Mouse (Mus musculus): ENCODE measurements around the gene Gpr4. TPM values are rescaled to one million over a fixed set of nuclear protein-coding genes. Genes with fewer than 3 reads are reported as not detected.

Gene Gpr4
- polyA plus RNA-seq, 1 experiment, result 16.2 TPM

DNA sequence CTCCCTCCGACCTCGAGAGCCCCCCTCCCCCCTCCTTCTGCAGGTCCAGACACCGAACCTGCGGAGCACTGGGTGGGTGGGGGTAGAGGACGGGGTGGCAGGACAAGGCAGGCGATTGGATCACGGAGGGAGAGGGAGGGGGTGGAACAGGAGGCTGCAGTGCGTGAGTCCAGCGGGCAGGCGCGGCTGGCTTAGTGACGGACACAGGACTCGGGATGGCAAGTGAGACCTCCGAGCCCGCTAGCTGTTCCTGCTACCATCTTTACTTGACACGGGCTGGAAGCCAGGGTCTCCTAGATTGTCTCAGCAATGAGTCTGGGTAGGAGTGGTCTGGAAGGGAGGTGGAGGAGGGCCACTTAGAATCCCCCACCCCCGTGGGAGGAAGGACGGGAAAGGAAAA is 34.3 kb upstream of the Gpr4 start:
- TF ChIP-seq POLR2A (IDR thresholded peaks at IDR 0.05; ENCODE audit: control insufficient read depth, low read depth, low read length) (no peak), CTCF (IDR thresholded peaks at IDR 0.05; ENCODE audit: control insufficient read depth, insufficient read depth, insufficient replicate concordance, low read depth, low read length) (no peak)
- no peak overlapping the region for H3K27ac ChIP-seq (ENCODE audit: control insufficient read depth, insufficient read depth, low read depth, low read length)
- no peaks in the 10 kb centered on the region for H3K36me3 ChIP-seq (ENCODE audit: control insufficient read depth, insufficient read depth, low read length)
- peaks cover 42% of the 10 kb centered on the region for H3K4me1 ChIP-seq (ENCODE audit: control insufficient read depth, insufficient read depth, low read length)
- peaks cover 7% of the 10 kb centered on the region for H3K27me3 ChIP-seq (ENCODE audit: control insufficient read depth, insufficient read depth, low read length)
- H3K4me3 ChIP-seq (ENCODE audit: control insufficient read depth, low read depth, low read length), result peak overlapping the region; percentile 84

DNA sequence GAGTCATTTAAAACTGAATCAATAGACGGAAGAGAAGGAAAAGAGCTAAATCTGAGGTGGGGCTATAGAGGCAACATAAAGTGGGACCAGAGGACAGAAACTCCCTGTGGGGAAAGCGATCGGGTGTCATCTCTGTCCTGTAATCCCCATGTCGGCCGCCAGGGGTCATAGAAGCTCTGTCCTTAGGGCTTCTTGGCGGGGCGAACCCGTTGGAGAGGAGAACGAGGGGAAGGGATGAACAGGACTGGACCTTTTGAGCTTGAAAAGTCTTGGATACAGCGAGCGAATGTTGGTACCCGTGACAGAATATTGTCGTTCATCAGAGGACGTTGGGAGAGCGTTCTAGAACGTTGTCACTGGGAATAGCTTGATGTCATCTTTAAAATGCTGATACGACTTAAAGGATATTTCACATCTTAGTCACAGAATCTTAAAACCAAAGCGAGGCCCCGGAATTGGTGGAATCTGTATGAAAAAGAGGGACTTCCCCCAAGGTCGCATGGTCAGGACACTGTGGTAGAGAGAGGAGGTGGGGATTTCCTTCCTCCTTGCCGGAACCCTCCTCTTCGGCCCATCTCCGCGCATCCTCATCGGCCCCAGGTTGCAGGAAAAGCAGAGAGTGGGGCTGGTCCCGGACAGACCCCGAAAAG is 33.8 kb upstream of the Gpr4 start:
- Histone ChIP-seq H3K4me3 (ENCODE audit: control insufficient read depth, low read depth, low read length) (peak overlapping the region; percentile 84), H3K27ac (ENCODE audit: control insufficient read depth, insufficient read depth, low read depth, low read length) (no peak overlapping the region), H3K36me3 (ENCODE audit: control insufficient read depth, insufficient read depth, low read length) (no peaks in the 10 kb centered on the region), H3K4me1 (ENCODE audit: control insufficient read depth, insufficient read depth, low read length) (peaks cover 41% of the 10 kb centered on the region), H3K27me3 (ENCODE audit: control insufficient read depth, insufficient read depth, low read length) (peaks cover 7% of the 10 kb centered on the region)
- no peak for TF ChIP-seq POLR2A (IDR thresholded peaks at IDR 0.05; ENCODE audit: control insufficient read depth, low read depth, low read length)
- peak; percentile 76 for TF ChIP-seq CTCF (IDR thresholded peaks at IDR 0.05; ENCODE audit: control insufficient read depth, insufficient read depth, insufficient replicate concordance, low read depth, low read length)

DNA sequence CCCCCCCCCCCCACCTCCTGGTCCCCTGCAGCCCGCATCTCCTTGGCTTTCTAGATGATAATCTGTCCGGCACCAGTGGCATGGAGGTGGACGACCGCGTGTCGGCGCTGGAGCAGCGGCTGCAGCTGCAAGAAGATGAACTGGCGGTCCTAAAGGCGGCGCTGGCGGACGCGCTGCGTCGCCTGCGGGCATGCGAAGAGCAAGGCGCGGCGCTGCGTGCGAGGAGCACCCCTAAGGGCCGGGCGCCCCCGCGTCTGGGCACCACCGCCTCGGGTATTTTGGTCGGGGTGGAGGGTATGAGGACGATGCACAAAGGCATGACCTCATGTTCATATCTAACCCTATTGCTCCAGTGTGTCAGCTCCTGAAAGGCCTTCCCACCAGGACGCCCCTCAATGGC is 33.2 kb upstream of the Gpr4 start:
- peaks cover 41% of the 10 kb centered on the region for H3K4me1 ChIP-seq (ENCODE audit: control insufficient read depth, insufficient read depth, low read length)
- no peak for TF ChIP-seq POLR2A (IDR thresholded peaks at IDR 0.05; ENCODE audit: control insufficient read depth, low read depth, low read length)
- TF ChIP-seq CTCF (IDR thresholded peaks at IDR 0.05; ENCODE audit: control insufficient read depth, insufficient read depth, insufficient replicate concordance, low read depth, low read length), result peak; percentile 51; the same call in 1 of the 2 replicates
- H3K36me3 ChIP-seq (ENCODE audit: control insufficient read depth, insufficient read depth, low read length), result no peaks in the 10 kb centered on the region
- H3K27me3 ChIP-seq (ENCODE audit: control insufficient read depth, insufficient read depth, low read length), result peaks cover 7% of the 10 kb centered on the region
- no peak overlapping the region for H3K27ac ChIP-seq (ENCODE audit: control insufficient read depth, insufficient read depth, low read depth, low read length)
- H3K4me3 ChIP-seq (ENCODE audit: control insufficient read depth, low read depth, low read length), result peak overlapping the region; percentile 79

DNA sequence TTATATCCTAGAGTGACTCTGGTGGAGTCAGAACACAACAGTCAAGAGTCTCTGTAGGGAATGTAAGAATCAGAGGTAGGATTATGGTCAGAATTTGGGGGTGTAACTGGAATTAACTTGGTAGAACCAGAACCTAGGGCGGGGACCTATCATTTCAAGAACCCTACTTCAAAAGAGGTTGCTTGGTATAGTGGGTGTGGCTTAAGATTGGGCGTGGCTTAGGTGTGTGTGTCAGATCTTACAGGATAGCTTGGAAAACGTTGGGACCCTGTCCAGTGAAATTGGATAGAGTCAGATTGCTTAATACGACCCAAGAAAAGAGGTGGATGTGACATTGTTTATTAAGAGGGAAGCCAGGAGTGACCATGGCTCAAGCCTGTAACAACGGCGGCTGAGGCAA is 32.4 kb upstream of the Gpr4 start:
- Histone ChIP-seq H3K27me3 (ENCODE audit: control insufficient read depth, insufficient read depth, low read length) (peaks cover 7% of the 10 kb centered on the region), H3K36me3 (ENCODE audit: control insufficient read depth, insufficient read depth, low read length) (no peaks in the 10 kb centered on the region), H3K4me1 (ENCODE audit: control insufficient read depth, insufficient read depth, low read length) (peaks cover 41% of the 10 kb centered on the region), H3K27ac (ENCODE audit: control insufficient read depth, insufficient read depth, low read depth, low read length) (no peak overlapping the region), H3K4me3 (ENCODE audit: control insufficient read depth, low read depth, low read length) (peak overlapping the region; percentile 79)
- TF ChIP-seq POLR2A (IDR thresholded peaks at IDR 0.05; ENCODE audit: control insufficient read depth, low read depth, low read length) (no peak), CTCF (IDR thresholded peaks at IDR 0.05; ENCODE audit: control insufficient read depth, insufficient read depth, insufficient replicate concordance, low read depth, low read length) (no peak)

DNA sequence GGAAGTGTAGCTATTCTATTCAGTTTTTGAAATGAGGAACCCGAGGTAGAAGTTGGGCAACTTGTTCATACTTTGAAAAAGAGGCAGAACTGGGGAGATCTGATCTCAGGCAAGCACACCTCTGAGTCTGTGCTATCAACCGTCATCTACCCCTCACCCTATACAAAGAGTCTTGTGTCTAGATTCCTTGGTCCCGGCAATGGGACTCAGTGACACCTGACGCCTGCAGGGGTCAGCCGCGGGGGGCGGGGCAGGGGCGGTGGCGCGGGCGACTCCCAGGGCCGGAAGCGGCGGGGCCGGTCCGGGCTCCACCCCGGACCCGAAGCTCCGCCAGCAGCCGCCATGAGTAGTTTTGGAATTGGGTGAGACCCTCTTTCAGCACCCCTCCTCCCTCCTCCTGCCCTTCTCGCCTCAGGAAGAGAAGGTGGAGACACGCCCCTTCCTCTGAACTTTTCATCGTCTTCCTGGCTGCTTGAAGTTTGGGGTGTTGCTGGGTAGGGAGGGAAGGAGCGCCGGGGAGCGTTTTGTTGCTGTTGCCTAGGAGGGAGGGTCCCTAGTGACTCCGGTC is 31.4 kb upstream of the Gpr4 start:
- Histone ChIP-seq H3K4me3 (ENCODE audit: control insufficient read depth, low read depth, low read length) (peak overlapping the region; percentile 81), H3K27me3 (ENCODE audit: control insufficient read depth, insufficient read depth, low read length) (peaks cover 7% of the 10 kb centered on the region), H3K36me3 (ENCODE audit: control insufficient read depth, insufficient read depth, low read length) (no peaks in the 10 kb centered on the region), H3K4me1 (ENCODE audit: control insufficient read depth, insufficient read depth, low read length) (peaks cover 41% of the 10 kb centered on the region), H3K27ac (ENCODE audit: control insufficient read depth, insufficient read depth, low read depth, low read length) (no peak overlapping the region)
- TF ChIP-seq CTCF (IDR thresholded peaks at IDR 0.05; ENCODE audit: control insufficient read depth, insufficient read depth, insufficient replicate concordance, low read depth, low read length), result no peak
- TF ChIP-seq POLR2A (IDR thresholded peaks at IDR 0.05; ENCODE audit: control insufficient read depth, low read depth, low read length), result no peak

DNA sequence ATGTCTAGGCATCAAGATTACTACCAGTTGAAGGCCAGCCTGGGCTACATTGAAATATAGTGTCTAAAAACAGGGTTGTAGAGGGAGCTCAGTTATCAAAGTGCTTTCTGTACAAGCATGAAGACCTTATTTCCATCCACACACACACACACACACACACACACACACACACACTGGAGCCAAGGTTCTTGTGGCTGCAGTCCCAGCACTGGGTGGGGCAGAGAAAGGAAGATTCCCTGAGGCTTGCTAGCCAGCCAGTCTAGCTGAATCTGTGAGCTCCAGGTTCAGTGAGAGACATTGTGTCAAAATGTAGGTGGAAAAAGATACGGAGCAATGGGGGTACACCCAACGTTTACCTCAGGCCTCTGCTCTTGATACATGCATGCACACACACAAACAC is 28.1 kb upstream of the Gpr4 start:
- H3K36me3 ChIP-seq (ENCODE audit: control insufficient read depth, insufficient read depth, low read length), result no peaks in the 10 kb centered on the region
- H3K27me3 ChIP-seq (ENCODE audit: control insufficient read depth, insufficient read depth, low read length), result peaks cover 3% of the 10 kb centered on the region
- no peak for TF ChIP-seq CTCF (IDR thresholded peaks at IDR 0.05; ENCODE audit: control insufficient read depth, insufficient read depth, insufficient replicate concordance, low read depth, low read length)
- no peak for TF ChIP-seq POLR2A (IDR thresholded peaks at IDR 0.05; ENCODE audit: control insufficient read depth, low read depth, low read length)
- H3K27ac ChIP-seq (ENCODE audit: control insufficient read depth, insufficient read depth, low read depth, low read length), result no peak overlapping the region
- H3K4me3 ChIP-seq (ENCODE audit: control insufficient read depth, low read depth, low read length), result no peak overlapping the region
- H3K4me1 ChIP-seq (ENCODE audit: control insufficient read depth, insufficient read depth, low read length), result peaks cover 17% of the 10 kb centered on the region

DNA sequence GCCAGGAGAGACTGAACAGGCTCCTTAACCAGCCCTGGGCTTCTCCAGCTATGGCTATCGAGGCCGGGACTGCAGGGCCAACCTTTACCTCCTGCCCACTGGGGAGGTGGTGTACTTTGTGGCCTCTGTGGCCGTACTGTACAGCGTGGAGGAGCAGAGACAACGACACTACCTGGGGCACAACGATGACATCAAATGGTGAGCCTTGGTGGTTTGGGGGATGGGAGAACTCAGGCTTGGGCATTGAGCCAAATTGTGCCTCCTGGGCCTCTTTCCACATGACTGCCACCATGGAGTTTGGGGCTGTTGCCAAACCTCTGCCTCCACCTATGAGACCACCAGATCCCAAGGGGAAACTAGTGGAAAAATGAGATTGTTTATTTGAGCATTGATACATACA is 27.6 kb upstream of the Gpr4 start:
- Histone ChIP-seq H3K4me1 (ENCODE audit: control insufficient read depth, insufficient read depth, low read length) (peaks cover 11% of the 10 kb centered on the region), H3K27ac (ENCODE audit: control insufficient read depth, insufficient read depth, low read depth, low read length) (no peak overlapping the region), H3K27me3 (ENCODE audit: control insufficient read depth, insufficient read depth, low read length) (no peaks in the 10 kb centered on the region; the same call in 1 of the 2 replicates), H3K4me3 (ENCODE audit: control insufficient read depth, low read depth, low read length) (no peak overlapping the region), H3K36me3 (ENCODE audit: control insufficient read depth, insufficient read depth, low read length) (no peaks in the 10 kb centered on the region)
- TF ChIP-seq POLR2A (IDR thresholded peaks at IDR 0.05; ENCODE audit: control insufficient read depth, low read depth, low read length) (no peak), CTCF (IDR thresholded peaks at IDR 0.05; ENCODE audit: control insufficient read depth, insufficient read depth, insufficient replicate concordance, low read depth, low read length) (no peak)
